Mouse (Mus musculus) stomach, postnatal 0 days (tissue): ENCODE measurements at regions not wholly inside any gene's neighbourhood (a gene's known extent, or its start where the extent isn't known, plus 50 kb on each side); places are given as distances from the start of the nearest gene placed in this dataset.
"Not testable (repeated sequence)": the region's sequence is repeated elsewhere in the genome, so short reads cannot be mapped to it uniquely, and the experiment has no call there.

Experiments
- ATAC-seq: fragments of 200-750 bp; cut with Nextera tagmentation; 2 replicates; pipeline ENCODE4 v1.8.0; 2017; ENCODE audit not compliant: low FRiP score, low TSS enrichment
- DNase-seq: peaks from one replicate; pipeline ENCODE4 v3.0.0-alpha.2; 2016; ENCODE audit warnings: low spot score
- H3K27ac ChIP-seq: fragments of 300-500 bp; sonication (generic); replicated peaks from 2 replicates; pipeline ENCODE4 v1.5.1; 2014; ENCODE audit warnings: mild to moderate bottlenecking, control low read depth
- H3K27me3 ChIP-seq: fragments of 300-500 bp; sonication (generic); 2 replicates; pipeline ENCODE4 v1.6.1; 2014; ENCODE audit warnings: low read length; ENCODE audit not compliant: control insufficient read depth, insufficient read depth
- H3K36me3 ChIP-seq: fragments of 300-500 bp; sonication (generic); 2 replicates; pipeline ENCODE4 v1.6.1; 2014; ENCODE audit warnings: low read length, mixed read lengths; ENCODE audit not compliant: control insufficient read depth, insufficient read depth
- H3K4me1 ChIP-seq: fragments of 300-500 bp; sonication (generic); replicated peaks from 2 replicates; pipeline ENCODE4 v1.6.1; 2014; ENCODE audit warnings: antibody characterized with exemption; ENCODE audit not compliant: control insufficient read depth, insufficient read depth
- H3K4me2 ChIP-seq: fragments of 300-500 bp; sonication (generic); replicated peaks from 2 replicates; pipeline ENCODE4 v1.6.1; 2014; ENCODE audit warnings: low read depth, mild to moderate bottlenecking, control low read depth, moderate library complexity
- H3K4me3 ChIP-seq: fragments of 300-500 bp; sonication (generic); 2 replicates; pipeline ENCODE4 v1.5.1; 2014; ENCODE audit warnings: low read depth, low read length, control low read depth
- H3K9ac ChIP-seq: fragments of 300-500 bp; sonication (generic); 2 replicates; pipeline ENCODE4 v1.6.1; 2014; ENCODE audit warnings: mild to moderate bottlenecking, low read length, control low read depth, mixed read lengths
- H3K9me3 ChIP-seq: fragments of 300-500 bp; sonication (generic); 2 replicates; pipeline ENCODE4 v1.6.1; 2016; ENCODE audit warnings: low read length; ENCODE audit not compliant: control insufficient read depth
- CTCF ChIP-seq: IDR thresholded peaks from 2 replicates; pipeline ENCODE4 v1.5.1; 2016; ENCODE audit warnings: antibody characterized with exemption, low read depth, mild to moderate bottlenecking, moderate library complexity
- EP300 ChIP-seq: optimal IDR thresholded peaks from 2 replicates; pipeline ENCODE3; 2016; ENCODE audit warnings: antibody characterized with exemption
- WGBS: fragments of 180-500 bp; shearing (Covaris S2); extraction: QIAGEN DNeasy Blood & Tissue Kit; methylation state at CpG from one replicate; pipeline ENCODE4 v1.1.7; 2014; 5-methylcytosine and 5-hydroxymethylcytosine counted together

DNA sequence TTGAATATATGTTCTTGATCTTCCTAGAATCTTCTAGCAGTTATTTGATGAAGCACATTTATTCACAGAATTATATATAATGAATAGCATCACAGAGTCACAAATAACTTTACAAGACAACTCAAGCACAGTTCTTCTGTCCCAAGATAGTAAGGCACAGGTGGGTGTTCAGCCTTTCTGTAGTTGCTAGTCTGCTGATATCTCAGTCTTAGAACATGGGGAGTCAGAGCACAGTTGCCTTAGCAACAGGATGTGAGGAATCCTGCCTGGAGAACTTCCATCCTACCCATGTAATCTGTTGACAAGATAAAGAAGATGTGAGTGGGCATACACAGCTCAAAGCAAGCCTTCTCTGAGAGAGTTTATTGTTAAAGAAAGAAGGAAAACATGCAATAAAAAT lies 248.2 kb downstream of the Aasdhppt start:
- Histone ChIP-seq H3K4me1 (no peaks in the 10 kb centered on the region), H3K9me3 (no peaks in the 10 kb centered on the region), H3K27ac (no peak overlapping the region), H3K9ac (no peak overlapping the region), H3K4me2 (no peak overlapping the region), H3K4me3 (no peak overlapping the region), H3K27me3 (no peaks in the 10 kb centered on the region), H3K36me3 (no peaks in the 10 kb centered on the region)
- TF ChIP-seq EP300 (no peak), CTCF (no peak)
- ATAC-seq, result no peak
- DNase-seq, result no peak

DNA sequence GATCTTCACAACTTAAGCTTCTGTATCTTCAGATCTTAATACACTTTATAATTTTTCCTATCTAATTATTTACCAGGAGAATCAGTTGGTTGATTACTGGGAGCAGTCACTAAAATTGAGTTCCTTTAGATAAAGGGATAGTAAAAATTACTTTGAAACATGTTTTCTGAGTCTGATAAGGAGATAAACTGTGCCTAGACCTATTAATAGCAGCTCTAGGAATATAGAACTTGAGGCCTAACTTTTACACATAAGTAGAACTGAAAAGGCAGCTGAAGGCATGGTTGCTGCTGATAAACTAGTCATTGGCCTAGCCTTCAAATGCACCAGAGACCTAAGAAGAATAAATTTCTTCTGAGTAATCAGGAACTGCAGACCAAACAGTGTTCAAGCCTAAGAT lies 260.5 kb downstream of the Aasdhppt start:
- ATAC-seq (no peak), DNase-seq (no peak)
- no peak overlapping the region for H3K27ac ChIP-seq
- no peaks in the 10 kb centered on the region for H3K36me3 ChIP-seq
- H3K4me2 ChIP-seq, result no peak overlapping the region
- H3K4me1 ChIP-seq, result no peaks in the 10 kb centered on the region
- H3K27me3 ChIP-seq, result no peaks in the 10 kb centered on the region
- H3K9ac ChIP-seq, result no peak overlapping the region
- no peak overlapping the region for H3K4me3 ChIP-seq
- H3K9me3 ChIP-seq, result no peaks in the 10 kb centered on the region
- TF ChIP-seq EP300, result no peak
- no peak for TF ChIP-seq CTCF

DNA sequence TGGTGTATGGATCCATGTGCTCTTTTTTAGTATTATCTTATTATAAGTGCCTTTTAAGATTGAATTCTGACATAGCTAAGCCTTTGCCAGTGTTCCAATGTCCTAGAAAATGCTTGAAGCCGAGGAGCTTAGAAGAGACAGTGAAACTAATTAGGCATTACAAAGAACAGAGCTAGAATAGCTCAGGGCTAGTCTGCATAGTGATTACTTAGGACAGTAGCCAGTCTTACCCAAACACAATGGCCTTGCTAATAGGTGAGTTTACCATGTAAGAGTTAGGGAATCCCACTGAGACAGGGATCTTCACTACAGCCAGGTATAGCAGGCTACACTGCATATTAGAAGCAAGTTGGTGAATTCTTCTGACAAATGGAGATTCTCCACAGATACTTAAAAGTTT lies 261.6 kb downstream of the Aasdhppt start:
- ATAC-seq, H3K4me1 ChIP-seq, DNase-seq, H3K9ac ChIP-seq, H3K4me2 ChIP-seq, H3K27me3 ChIP-seq, H3K4me3 ChIP-seq, H3K9me3 ChIP-seq, H3K27ac ChIP-seq, H3K36me3 ChIP-seq: not testable (repeated sequence)
- WGBS, result 26% methylated on average over 1 of the region's 1 CpGs

DNA sequence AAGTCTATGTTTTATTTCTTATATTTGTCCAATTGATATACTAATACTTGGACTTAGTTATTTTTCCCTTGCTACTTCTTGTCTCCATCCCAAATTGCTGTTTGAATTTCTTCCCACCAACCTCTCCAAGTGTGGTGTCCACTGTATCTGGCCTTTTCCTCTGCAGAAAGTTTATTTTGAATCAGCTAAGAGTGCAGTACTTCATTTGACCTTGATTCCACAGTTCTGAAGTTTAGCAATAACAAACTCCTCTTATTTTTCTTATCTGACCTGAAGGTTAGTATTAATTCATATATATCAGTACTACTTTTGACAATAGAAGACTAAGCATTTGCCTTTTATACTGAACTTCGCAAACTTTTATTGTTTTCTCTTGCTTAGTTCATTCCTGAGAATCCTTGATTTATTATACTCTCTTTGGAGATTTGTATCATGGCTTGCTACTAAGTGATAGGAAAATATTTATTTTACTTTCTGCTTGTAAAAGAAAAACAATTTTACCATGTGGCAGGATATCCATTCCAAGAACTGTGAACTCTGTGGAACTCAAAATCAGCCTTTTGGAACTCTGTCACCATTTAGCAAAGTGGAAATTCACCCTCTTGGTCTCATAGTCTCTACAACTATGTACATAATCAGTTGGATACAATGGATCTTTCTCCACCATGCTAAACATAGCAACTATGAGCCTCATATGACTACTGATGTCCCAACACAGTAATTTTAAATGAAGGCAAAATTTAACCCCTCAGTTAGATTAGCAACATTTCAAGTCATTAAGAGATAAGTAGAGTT lies 268.2 kb downstream of the Aasdhppt start:
- H3K4me3 ChIP-seq, result no peak overlapping the region
- no peak overlapping the region for H3K27ac ChIP-seq
- no peaks in the 10 kb centered on the region for H3K4me1 ChIP-seq
- ATAC-seq (no peak), DNase-seq (no peak)
- no peaks in the 10 kb centered on the region for H3K9me3 ChIP-seq
- H3K36me3 ChIP-seq, result no peaks in the 10 kb centered on the region
- 74% methylated on average over 1 of the region's 1 CpGs for WGBS
- H3K27me3 ChIP-seq, result no peaks in the 10 kb centered on the region
- TF ChIP-seq CTCF (no peak), EP300 (no peak)
- H3K9ac ChIP-seq, result no peak overlapping the region
- no peak overlapping the region for H3K4me2 ChIP-seq

DNA sequence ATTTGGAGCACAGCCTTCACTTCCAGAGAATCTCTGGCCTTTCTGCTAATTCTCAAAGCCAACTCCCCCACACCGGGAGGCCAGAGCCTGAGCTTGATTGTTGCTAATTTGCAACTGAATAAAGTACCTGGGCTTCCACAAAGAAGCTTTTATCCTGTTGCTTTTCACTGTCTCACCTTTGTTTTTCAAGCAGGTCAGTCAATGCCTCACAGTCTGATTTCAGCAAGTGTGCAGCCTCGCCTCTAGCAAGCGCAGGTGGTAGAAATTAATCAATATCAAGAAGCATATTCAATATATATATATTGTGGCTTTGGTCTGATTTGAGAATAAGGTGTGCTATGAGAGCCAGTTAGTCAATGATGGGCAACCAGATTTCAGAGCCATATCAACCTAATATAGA lies 282.1 kb downstream of the Aasdhppt start:
- WGBS, result 81% methylated on average over 3 of the region's 3 CpGs
- not testable (repeated sequence) for H3K4me2 ChIP-seq, H3K36me3 ChIP-seq, ATAC-seq, H3K4me3 ChIP-seq, H3K27ac ChIP-seq, H3K27me3 ChIP-seq, H3K9ac ChIP-seq, DNase-seq, H3K4me1 ChIP-seq, H3K9me3 ChIP-seq

DNA sequence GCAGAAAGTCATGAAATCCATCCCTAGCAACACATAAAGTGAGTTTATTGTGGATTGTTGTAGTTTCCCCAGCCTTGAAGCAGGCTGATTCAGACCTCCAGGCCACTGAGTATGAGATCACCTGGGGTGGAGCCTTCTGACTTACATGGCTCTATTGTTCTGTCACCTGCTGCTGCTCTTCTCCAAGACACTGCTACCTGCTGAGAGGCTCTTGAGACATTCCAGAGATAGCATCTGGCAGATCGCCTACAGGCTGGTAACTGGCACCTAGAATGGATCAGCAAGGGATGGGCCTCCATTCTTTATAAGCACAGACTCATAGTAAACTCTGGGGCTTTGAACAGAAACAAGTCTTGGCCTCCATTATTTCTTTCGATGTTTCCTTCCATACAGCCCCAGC lies 289.2 kb downstream of the Aasdhppt start:
- Histone ChIP-seq H3K4me3 (no peak overlapping the region), H3K36me3 (no peaks in the 10 kb centered on the region), H3K27me3 (no peaks in the 10 kb centered on the region), H3K9me3 (no peaks in the 10 kb centered on the region), H3K4me1 (no peaks in the 10 kb centered on the region), H3K9ac (no peak overlapping the region), H3K27ac (no peak overlapping the region), H3K4me2 (no peak overlapping the region)
- no peak for ATAC-seq
- TF ChIP-seq CTCF (no peak), EP300 (no peak)
- 72% methylated on average over 2 of the region's 2 CpGs for WGBS
- no peak for DNase-seq
